Mouse (Mus musculus): Measurements from ENCODE around the gene Met. TPM values are rescaled to one million over a fixed set of nuclear protein-coding genes. Genes with fewer than 3 reads are reported as not detected.

Met gene
- 11.2 and 13.0 TPM in 2 replicates for polyA plus RNA-seq (2011; ENCODE audit: insufficient read depth, insufficient read length, low read depth, missing spikeins)

DNA sequence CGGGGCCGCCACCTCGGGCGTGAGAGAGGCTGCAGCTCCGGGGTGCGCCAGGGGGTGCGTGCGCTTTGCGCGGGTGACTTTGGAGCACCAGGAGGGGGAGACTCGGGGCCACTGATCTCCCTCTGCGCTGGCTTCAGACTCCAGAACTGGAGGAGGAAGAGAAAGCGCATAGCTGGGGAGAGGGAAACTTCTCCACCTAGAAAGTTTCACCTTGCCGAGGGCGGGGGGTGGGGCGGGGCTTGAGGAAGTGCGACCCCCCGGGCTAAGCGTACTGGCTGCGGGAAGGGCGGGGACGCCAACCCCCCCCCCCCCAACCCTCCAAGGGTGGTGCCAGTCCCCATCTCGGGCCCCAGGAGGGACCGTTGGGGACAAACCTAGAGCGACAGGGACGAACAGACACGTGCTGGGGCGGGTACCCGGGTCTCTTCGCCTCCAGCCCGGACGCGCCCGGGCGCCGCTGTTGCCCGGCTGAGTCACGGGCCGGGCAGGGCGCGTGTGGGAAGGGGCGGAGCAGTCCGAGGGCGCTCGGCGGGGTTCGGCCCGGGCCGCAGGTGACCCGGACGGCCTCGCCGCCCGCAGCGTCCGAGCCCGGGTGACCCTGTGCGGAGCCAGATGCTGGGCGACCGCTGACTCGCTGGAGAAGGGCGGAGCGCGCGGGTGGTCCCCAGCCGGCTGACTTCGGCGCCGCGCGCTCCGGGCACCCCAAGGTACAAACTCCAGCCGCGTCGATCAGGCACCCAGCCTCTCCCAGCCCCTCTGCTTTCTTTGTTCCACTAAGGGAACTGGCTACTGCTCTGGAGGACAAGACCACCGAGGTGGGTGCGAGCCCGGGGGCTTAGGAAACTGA, at the start of gene Met:
Met (plus strand) TSS at position 367 of the 847 bp plus-strand sequence.
- Histone ChIP-seq H3K27me3 (ENCODE audit: control insufficient read depth, insufficient read depth, low read length, poor library complexity, severe bottlenecking) (peaks cover 12% of the 10 kb centered on the region), H3K9ac (ENCODE audit: low read depth, poor library complexity, severe bottlenecking) (peak within 1 kb of the TSS; percentile 61), H3K27ac (ENCODE audit: insufficient read depth, low read length) (no peak within 1 kb of the TSS), H3K4me1 (ENCODE audit: control insufficient read depth, insufficient read depth, low read length) (no peaks in the 10 kb centered on the region), H3K4me3 (ENCODE audit: low read depth, low read length) (peak within 1 kb of the TSS; percentile 89), H3K36me3 (ENCODE audit: control insufficient read depth, insufficient read depth, low read length, poor library complexity, severe bottlenecking) (no peaks in the 10 kb centered on the region), H3K9me3 (replicated peaks; ENCODE audit: control insufficient read depth, insufficient read depth, low read length, poor library complexity, severe bottlenecking) (no peaks in the 10 kb centered on the region)
- TF ChIP-seq CTCF (IDR thresholded peaks at IDR 0.05; ENCODE audit: low read depth, low read length) (no peak), EP300 (IDR thresholded peaks at IDR 0.05; ENCODE audit: insufficient read depth, low read depth, low read length) (no peak), POLR2A (IDR thresholded peaks at IDR 0.05; ENCODE audit: insufficient read depth, low read length) (no peak)

DNA sequence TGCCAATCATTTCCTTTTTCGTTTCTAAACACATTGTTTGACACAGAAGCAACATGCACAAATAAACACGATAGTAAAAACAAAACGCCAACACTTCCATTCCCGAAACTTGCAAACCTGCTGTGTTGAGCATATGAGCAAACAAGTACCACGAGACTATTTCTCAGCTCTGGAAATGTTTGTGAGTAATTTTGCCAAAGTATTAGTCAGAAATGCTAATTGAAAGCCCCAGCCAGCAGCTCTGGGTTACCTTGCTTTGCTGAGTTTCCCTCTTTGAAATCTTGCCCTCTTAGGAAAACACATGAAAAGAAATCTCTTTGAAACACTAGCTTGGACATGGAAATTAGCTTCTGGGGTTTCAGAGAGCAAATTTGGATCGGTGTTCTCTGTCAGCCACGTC, 45.4 kb upstream of the Met start:
- no peak overlapping the region for H3K4me3 ChIP-seq (ENCODE audit: low read depth, low read length)
- H3K4me1 ChIP-seq (ENCODE audit: control insufficient read depth, insufficient read depth, low read length): no peaks in the 10 kb centered on the region
- H3K27ac ChIP-seq (ENCODE audit: insufficient read depth, low read length): no peak overlapping the region
- H3K36me3 ChIP-seq (ENCODE audit: control insufficient read depth, insufficient read depth, low read length, poor library complexity, severe bottlenecking): no peaks in the 10 kb centered on the region
- TF ChIP-seq EP300 (IDR thresholded peaks at IDR 0.05; ENCODE audit: insufficient read depth, low read depth, low read length) (no peak), POLR2A (IDR thresholded peaks at IDR 0.05; ENCODE audit: insufficient read depth, low read length) (no peak), CTCF (IDR thresholded peaks at IDR 0.05; ENCODE audit: low read depth, low read length) (no peak)
- H3K27me3 ChIP-seq (ENCODE audit: control insufficient read depth, insufficient read depth, low read length, poor library complexity, severe bottlenecking): no peaks in the 10 kb centered on the region
- no peak overlapping the region for H3K9ac ChIP-seq (ENCODE audit: low read depth, poor library complexity, severe bottlenecking)
- no peaks in the 10 kb centered on the region for H3K9me3 ChIP-seq (replicated peaks; ENCODE audit: control insufficient read depth, insufficient read depth, low read length, poor library complexity, severe bottlenecking)

DNA sequence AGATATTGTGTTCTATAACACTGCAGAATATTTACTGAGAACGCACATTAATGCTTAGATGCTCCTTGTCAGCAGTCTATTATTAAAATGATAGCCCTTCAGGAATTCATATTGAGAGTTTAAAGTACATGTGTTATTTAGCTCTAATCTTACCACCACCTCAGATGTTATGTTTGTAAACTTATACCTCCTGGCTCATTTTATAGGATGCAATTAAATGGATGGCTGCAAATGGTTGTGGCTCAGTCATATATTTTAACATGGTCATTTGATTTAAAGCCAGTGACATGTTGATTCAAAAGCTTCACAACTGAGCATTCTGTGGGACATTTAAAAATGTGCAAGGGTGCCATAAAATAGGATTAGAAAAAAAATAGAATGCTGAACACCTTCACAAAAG, 41.2 kb upstream of the Met start:
- Histone ChIP-seq H3K4me1 (ENCODE audit: control insufficient read depth, insufficient read depth, low read length) (no peaks in the 10 kb centered on the region), H3K9me3 (replicated peaks; ENCODE audit: control insufficient read depth, insufficient read depth, low read length, poor library complexity, severe bottlenecking) (0 out of 2 replicates have a peak, but pooled peaks cover 5% of the 10 kb centered on the region), H3K4me3 (ENCODE audit: low read depth, low read length) (no peak overlapping the region), H3K9ac (ENCODE audit: low read depth, poor library complexity, severe bottlenecking) (no peak overlapping the region), H3K36me3 (ENCODE audit: control insufficient read depth, insufficient read depth, low read length, poor library complexity, severe bottlenecking) (no peaks in the 10 kb centered on the region), H3K27me3 (ENCODE audit: control insufficient read depth, insufficient read depth, low read length, poor library complexity, severe bottlenecking) (no peaks in the 10 kb centered on the region), H3K27ac (ENCODE audit: insufficient read depth, low read length) (no peak overlapping the region)
- TF ChIP-seq CTCF (IDR thresholded peaks at IDR 0.05; ENCODE audit: low read depth, low read length) (no peak), POLR2A (IDR thresholded peaks at IDR 0.05; ENCODE audit: insufficient read depth, low read length) (no peak), EP300 (IDR thresholded peaks at IDR 0.05; ENCODE audit: insufficient read depth, low read depth, low read length) (no peak)

DNA sequence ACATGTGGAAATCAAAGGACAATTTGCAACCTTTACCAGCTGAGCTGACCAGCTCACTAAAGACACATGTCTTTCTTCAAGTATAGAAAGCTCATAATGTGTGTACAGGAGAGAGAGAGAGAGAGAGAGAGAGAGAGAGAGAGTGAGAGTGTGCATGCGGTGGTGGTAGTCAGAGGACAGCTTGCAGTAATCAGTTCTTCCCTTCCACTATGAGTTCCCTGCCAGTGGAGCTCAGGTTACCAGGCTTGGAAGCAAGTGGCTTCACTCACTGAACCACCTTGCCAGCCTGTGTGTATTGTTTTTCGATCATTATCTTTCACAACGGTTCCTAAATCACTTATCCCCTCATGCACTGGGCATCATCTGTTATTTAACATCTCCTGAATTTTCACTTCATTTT, 34.6 kb upstream of the Met start:
- TF ChIP-seq EP300 (IDR thresholded peaks at IDR 0.05; ENCODE audit: insufficient read depth, low read depth, low read length) (no peak), CTCF (IDR thresholded peaks at IDR 0.05; ENCODE audit: low read depth, low read length) (no peak), POLR2A (IDR thresholded peaks at IDR 0.05; ENCODE audit: insufficient read depth, low read length) (no peak)
- no peak overlapping the region for H3K9ac ChIP-seq (ENCODE audit: low read depth, poor library complexity, severe bottlenecking)

DNA sequence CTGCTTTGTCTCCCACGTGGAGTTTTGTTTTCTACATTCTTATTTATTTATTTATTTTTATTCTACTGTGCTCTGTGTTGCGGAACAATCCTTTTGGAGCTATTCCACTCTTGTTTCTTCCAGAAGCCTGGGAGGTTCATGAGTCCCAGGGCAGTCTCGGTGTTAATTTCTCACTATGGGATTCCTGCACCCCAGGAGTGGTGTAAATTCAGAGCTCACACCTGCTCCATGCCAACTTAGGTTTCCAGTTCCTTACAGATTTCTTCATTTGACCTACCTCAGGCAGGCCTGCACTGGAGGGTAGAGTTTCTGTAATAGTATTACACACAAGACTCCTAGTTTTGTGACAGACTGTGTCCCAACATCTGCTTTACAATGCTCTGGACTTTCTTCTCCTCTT, 34.0 kb upstream of the Met start:
- H3K9me3 ChIP-seq (replicated peaks; ENCODE audit: control insufficient read depth, insufficient read depth, low read length, poor library complexity, severe bottlenecking): 0 out of 2 replicates have a peak, but pooled peaks cover 3% of the 10 kb centered on the region
- H3K36me3 ChIP-seq (ENCODE audit: control insufficient read depth, insufficient read depth, low read length, poor library complexity, severe bottlenecking): no peaks in the 10 kb centered on the region
- no peak overlapping the region for H3K9ac ChIP-seq (ENCODE audit: low read depth, poor library complexity, severe bottlenecking)
- TF ChIP-seq POLR2A (IDR thresholded peaks at IDR 0.05; ENCODE audit: insufficient read depth, low read length): no peak
- H3K4me1 ChIP-seq (ENCODE audit: control insufficient read depth, insufficient read depth, low read length): no peaks in the 10 kb centered on the region
- H3K27ac ChIP-seq (ENCODE audit: insufficient read depth, low read length): no peak overlapping the region
- H3K4me3 ChIP-seq (ENCODE audit: low read depth, low read length): no peak overlapping the region
- H3K27me3 ChIP-seq (ENCODE audit: control insufficient read depth, insufficient read depth, low read length, poor library complexity, severe bottlenecking): no peaks in the 10 kb centered on the region

More for the DNA sequence above, 34.6 kb upstream of the Met start:
- Histone ChIP-seq H3K4me3 (ENCODE audit: low read depth, low read length) (no peak overlapping the region), H3K27ac (ENCODE audit: insufficient read depth, low read length) (no peak overlapping the region), H3K27me3 (ENCODE audit: control insufficient read depth, insufficient read depth, low read length, poor library complexity, severe bottlenecking) (no peaks in the 10 kb centered on the region), H3K9me3 (replicated peaks; ENCODE audit: control insufficient read depth, insufficient read depth, low read length, poor library complexity, severe bottlenecking) (0 out of 2 replicates have a peak, but pooled peaks cover 5% of the 10 kb centered on the region), H3K36me3 (ENCODE audit: control insufficient read depth, insufficient read depth, low read length, poor library complexity, severe bottlenecking) (no peaks in the 10 kb centered on the region), H3K4me1 (ENCODE audit: control insufficient read depth, insufficient read depth, low read length) (no peaks in the 10 kb centered on the region)

DNA sequence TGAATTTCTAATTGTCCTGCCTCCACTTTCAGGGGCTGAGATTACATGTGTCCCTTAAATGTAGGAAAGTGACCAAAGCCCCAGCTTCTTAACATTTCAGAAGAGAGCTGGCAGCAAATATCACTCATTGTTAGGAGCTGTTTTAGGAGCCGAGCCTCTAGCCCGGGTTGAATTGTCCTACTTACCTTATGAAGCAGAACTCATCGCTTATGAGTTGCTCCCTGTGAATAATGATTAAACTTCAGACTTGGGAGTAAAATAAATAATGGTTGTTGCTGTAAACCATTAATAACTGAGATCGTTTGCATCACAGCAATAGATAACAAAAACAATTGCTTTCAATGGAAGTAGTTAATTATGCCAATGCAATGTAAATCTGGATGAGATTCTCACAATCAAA, 20.3 kb upstream of the Met start:
- Histone ChIP-seq H3K36me3 (ENCODE audit: control insufficient read depth, insufficient read depth, low read length, poor library complexity, severe bottlenecking) (no peaks in the 10 kb centered on the region), H3K4me1 (ENCODE audit: control insufficient read depth, insufficient read depth, low read length) (no peaks in the 10 kb centered on the region), H3K27me3 (ENCODE audit: control insufficient read depth, insufficient read depth, low read length, poor library complexity, severe bottlenecking) (no peaks in the 10 kb centered on the region), H3K4me3 (ENCODE audit: low read depth, low read length) (no peak overlapping the region), H3K9me3 (replicated peaks; ENCODE audit: control insufficient read depth, insufficient read depth, low read length, poor library complexity, severe bottlenecking) (no peaks in the 10 kb centered on the region), H3K27ac (ENCODE audit: insufficient read depth, low read length) (no peak overlapping the region), H3K9ac (ENCODE audit: low read depth, poor library complexity, severe bottlenecking) (no peak overlapping the region)
- no peak for TF ChIP-seq CTCF (IDR thresholded peaks at IDR 0.05; ENCODE audit: low read depth, low read length)

Data from ES-Bruce4 (cell line).